Mouse (Mus musculus) megakaryocyte-erythroid progenitor cell, adult 5-6 weeks (primary cell): ENCODE measurements around the gene Wfdc15a. TPM values are rescaled to one million over a fixed set of nuclear protein-coding genes. Genes with fewer than 3 reads are reported as not detected.

Experiments
- total RNA-seq, 2 experiments: library from RNA; stranded (forward) in 1 of 2; stranded (reverse) in 1 of 2; fragments of 200-1000, 215-1000 nt in 1 of 2; fragments of >200 nt in 1 of 2; fragmentation: Nextera tagmentation in 1 of 2; gene quantifications; 2 replicates each; pipeline ENCODE4 v1.2.3; 2014 to 2017

The Wfdc15a gene
- total RNA-seq, 2 experiments from 2014 or later: not detected

Other genes with a start within 250 kb of the Wfdc15a start
- gene Ywhab, start 205.2 kb downstream of the Wfdc15a start, total RNA-seq (2014; fragmentation: Nextera tagmentation): 111 and 112 TPM in 2 replicates
- 54.1 and 60.2 TPM in 2 replicates for gene Ywhab, start 205.2 kb downstream of the Wfdc15a start, total RNA-seq (2017)
- 1.5 TPM in 1 of 2 replicates, not detected in the other for gene Pabpc1l, start 174.7 kb downstream of the Wfdc15a start, total RNA-seq (2014; fragmentation: Nextera tagmentation)
- gene Pabpc1l, start 174.7 kb downstream of the Wfdc15a start, total RNA-seq (2017): not detected in 2 replicates
- 72.5 and 74.3 TPM in 2 replicates for gene Stk4, start 129.8 kb downstream of the Wfdc15a start, total RNA-seq (2014; fragmentation: Nextera tagmentation)
- gene Stk4, start 129.8 kb downstream of the Wfdc15a start, total RNA-seq (2017): 76.5 and 137 TPM in 2 replicates
- 40.8 and 48.4 TPM in 2 replicates for gene Tomm34, start 129.0 kb downstream of the Wfdc15a start, total RNA-seq (2014; fragmentation: Nextera tagmentation)
- gene Tomm34, start 129.0 kb downstream of the Wfdc15a start, total RNA-seq (2017): 33.5 and 38.5 TPM in 2 replicates
- 0.26 and 0.40 TPM in 2 replicates for gene Kcns1, start 29.0 kb downstream of the Wfdc15a start, total RNA-seq (2014; fragmentation: Nextera tagmentation)
- gene Kcns1, start 29.0 kb downstream of the Wfdc15a start, total RNA-seq (2017): 0.88 and 2.2 TPM in 2 replicates
- gene Wfdc5, start 17.4 kb downstream of the Wfdc15a start, total RNA-seq (2014; fragmentation: Nextera tagmentation): not detected in 2 replicates
- gene Wfdc5, start 17.4 kb downstream of the Wfdc15a start, total RNA-seq (2017): not detected in 2 replicates
- not detected in 2 replicates for gene Wfdc12, start 9.5 kb downstream of the Wfdc15a start, total RNA-seq (2014; fragmentation: Nextera tagmentation)
- gene Wfdc12, start 9.5 kb downstream of the Wfdc15a start, total RNA-seq (2017): not detected in 2 replicates
- gene Wfdc15b, start 21.5 kb upstream of the Wfdc15a start, total RNA-seq (2014; fragmentation: Nextera tagmentation): not detected in 2 replicates
- not detected in 2 replicates for gene Wfdc15b, start 21.5 kb upstream of the Wfdc15a start, total RNA-seq (2017)
- gene Svs2, start 38.3 kb upstream of the Wfdc15a start, total RNA-seq (2014; fragmentation: Nextera tagmentation): not detected in 2 replicates
- gene Svs2, start 38.3 kb upstream of the Wfdc15a start, total RNA-seq (2017): not detected in 2 replicates
- not detected in 2 replicates for gene Svs3b, start 56.5 kb upstream of the Wfdc15a start, total RNA-seq (2014; fragmentation: Nextera tagmentation)
- gene Svs3b, start 56.5 kb upstream of the Wfdc15a start, total RNA-seq (2017): not detected in 2 replicates
- gene Svs4, start 78.3 kb upstream of the Wfdc15a start, total RNA-seq (2014; fragmentation: Nextera tagmentation): not detected in 2 replicates
- gene Svs4, start 78.3 kb upstream of the Wfdc15a start, total RNA-seq (2017): not detected in 2 replicates
- not detected in 2 replicates for gene Svs3a, start 89.1 kb upstream of the Wfdc15a start, total RNA-seq (2014; fragmentation: Nextera tagmentation)
- not detected in 2 replicates for gene Svs3a, start 89.1 kb upstream of the Wfdc15a start, total RNA-seq (2017)
- gene Svs6, start 116.6 kb upstream of the Wfdc15a start, total RNA-seq (2014; fragmentation: Nextera tagmentation): not detected in 2 replicates
- gene Svs6, start 116.6 kb upstream of the Wfdc15a start, total RNA-seq (2017): not detected in 2 replicates
- not detected in 2 replicates for gene Svs5, start 132.6 kb upstream of the Wfdc15a start, total RNA-seq (2014; fragmentation: Nextera tagmentation)
- not detected in 2 replicates for gene Svs5, start 132.6 kb upstream of the Wfdc15a start, total RNA-seq (2017)
- gene Slpi, start 189.0 kb upstream of the Wfdc15a start, total RNA-seq (2014; fragmentation: Nextera tagmentation): not detected in 2 replicates
- gene Slpi, start 189.0 kb upstream of the Wfdc15a start, total RNA-seq (2017): not detected in 2 replicates
- not detected in 2 replicates for gene Rbpjl, start 203.0 kb upstream of the Wfdc15a start, total RNA-seq (2014; fragmentation: Nextera tagmentation)
- gene Rbpjl, start 203.0 kb upstream of the Wfdc15a start, total RNA-seq (2017): not detected in 2 replicates
- gene Matn4, start 205.0 kb upstream of the Wfdc15a start, total RNA-seq (2014; fragmentation: Nextera tagmentation): not detected in 2 replicates
- gene Matn4, start 205.0 kb upstream of the Wfdc15a start, total RNA-seq (2017): 0.09 TPM in 1 of 2 replicates, not detected in the other
- 1.0 and 5.3 TPM in 2 replicates for gene Sdc4, start 243.8 kb upstream of the Wfdc15a start, total RNA-seq (2014; fragmentation: Nextera tagmentation)
- gene Sdc4, start 243.8 kb upstream of the Wfdc15a start, total RNA-seq (2017): 0.23 and 1.3 TPM in 2 replicates